Mouse (Mus musculus) cerebellum, adult 9-11 months (tissue): Measurements from ENCODE around the gene Dars.
A peak's percentile ranks its signal among the peaks of the same experiment; 100 is the strongest.

ENCODE experiments used
- DNase-seq: peaks from one replicate; pipeline ENCODE4 v3.0.0; 2022

The Dars gene

DNA sequence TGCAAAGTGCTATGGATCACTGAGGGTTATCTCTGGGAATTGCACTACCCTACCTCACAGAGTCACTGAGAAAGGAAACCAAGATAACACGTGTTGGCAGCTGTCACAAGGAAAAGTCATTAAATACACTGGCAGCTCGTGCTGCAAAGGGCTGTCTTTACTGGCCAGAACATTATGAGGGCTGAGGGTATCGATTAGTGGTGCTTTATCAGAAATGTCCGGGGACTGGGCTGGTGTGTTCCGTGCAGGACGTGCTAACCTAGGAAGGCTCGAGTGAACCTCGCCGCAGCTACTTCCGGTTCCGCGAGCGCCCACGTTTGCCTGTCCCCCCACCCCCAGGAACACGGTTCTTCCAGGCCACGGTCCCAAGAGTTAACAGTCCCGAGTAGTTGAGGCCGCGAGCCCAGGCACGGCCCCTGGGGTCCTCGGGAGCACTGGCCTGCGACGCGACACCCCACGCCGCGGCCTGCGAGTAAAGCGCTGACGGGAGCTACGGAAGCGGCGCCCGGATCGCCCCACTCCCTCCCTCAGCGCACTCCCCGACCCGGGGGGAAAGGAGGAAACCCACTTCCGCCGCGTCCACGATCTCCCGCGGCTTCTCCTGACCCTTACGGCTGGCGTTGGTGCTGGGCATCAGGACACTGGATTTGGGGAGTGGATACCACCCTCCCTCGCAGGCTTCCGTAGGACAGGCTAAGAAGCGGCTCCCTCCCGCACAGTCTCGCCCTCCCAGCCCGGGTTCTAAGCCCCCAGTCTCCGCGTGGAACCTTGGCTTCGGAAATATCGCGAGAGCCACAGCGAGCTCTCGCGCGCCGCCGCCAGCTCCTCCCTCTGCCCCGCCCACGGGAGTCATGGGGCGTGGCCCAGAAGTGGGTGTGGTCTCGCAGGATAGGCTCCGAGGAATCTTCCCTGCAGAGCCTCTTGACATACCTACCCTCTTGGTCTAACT, at the start of gene Dars:
Gene Dars (minus strand): TSS at position 785 of the 949 bp plus-strand sequence.
- DNase-seq = peak; percentile 91

DNA sequence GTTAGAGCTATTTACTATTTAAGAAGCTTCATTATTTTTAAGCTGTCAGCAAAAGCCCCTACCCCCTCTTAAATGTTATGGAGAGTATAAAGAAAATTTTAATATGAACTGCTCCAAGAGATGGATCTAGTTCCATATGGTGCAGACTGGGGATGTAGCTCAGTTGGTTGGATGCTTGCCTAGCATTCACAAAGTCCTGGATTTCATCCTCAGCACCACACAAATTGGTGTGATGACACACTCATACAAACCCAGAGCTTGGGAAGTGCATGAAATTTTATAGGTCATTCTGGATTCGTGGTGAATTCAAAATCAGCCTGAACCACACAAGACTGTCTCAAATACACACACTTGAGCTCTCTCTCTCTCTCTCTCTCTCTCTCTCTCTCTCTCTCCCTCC, 49.7 kb upstream of the Dars start:
- no peak for DNase-seq

DNA sequence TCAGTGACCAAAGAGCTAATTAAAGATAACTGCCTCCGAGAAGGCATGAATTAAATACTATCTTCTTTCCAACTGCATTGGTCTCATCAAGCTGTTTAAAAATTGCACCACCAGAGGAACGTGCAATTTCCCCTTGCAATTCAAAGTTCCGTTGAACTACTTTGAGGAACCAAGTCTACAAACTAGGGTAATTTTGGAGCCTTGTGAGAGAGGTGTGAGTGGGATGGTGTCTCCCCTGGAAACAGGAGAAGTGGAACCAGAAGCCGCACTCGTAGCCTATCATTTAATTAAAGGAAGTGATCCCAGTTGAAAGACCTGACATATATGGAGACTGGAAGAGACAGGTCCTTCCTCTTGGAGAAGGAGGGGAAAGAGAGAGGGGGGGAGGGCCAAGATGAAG, 46.3 kb upstream of the Dars start:
- no peak for DNase-seq

DNA sequence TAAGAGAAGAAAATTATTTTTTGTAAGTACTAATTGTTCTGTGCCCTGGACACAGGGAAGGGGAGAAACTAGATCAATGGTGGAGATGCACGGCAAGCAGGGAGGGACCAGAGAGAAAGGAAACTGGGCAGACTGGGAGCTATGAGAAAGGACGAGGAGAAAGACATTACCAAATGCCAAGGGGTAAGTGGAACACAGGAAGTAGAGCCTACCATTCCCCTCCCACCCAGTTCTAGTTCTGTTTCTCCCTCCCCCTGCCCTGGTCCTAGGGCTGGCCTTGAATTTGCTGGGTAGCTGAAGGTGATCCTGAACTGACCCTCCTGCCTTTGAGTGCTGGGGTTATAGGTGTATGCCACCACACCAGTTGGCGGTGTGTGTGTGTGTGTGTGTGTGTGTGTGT, 45.2 kb upstream of the Dars start:
- DNase-seq = no peak

DNA sequence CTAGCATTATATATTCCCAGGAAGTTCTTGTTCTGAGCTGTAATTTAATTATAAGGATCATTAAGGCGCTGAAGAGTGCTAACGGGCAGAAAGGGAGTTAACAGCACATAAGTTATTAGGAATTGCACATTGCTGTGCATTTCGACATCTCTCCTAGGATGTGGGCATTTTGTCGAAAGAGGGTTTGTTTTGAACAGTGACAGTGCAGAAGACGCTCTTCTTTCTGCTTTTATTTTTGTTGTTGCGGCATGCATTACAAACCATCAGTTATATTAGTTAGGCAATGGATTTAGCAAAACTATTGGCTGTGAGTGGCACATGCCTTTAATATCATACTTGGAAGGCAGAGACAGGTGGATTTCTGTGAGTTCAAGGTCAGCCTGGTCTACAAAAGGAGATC, 43.6 kb upstream of the Dars start:
- no peak for DNase-seq

DNA sequence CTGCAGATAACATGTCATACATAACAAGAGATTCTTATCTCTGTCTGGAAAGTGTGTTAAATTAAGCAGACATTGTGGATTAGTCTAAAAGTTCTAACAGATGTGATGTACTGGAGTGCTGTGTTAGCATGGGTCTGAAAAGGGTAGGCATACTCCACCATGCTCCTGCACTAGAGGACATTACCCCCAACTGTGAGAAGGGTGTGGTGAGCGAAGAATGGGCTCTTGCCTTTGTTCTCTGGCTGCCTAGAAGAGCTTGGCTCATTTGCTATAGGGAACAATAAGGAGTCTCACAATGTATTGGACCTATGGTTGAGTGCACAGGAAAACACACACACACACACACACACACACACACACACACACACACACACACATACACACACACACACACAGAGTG, 42.3 kb upstream of the Dars start:
- no peak for DNase-seq

DNA sequence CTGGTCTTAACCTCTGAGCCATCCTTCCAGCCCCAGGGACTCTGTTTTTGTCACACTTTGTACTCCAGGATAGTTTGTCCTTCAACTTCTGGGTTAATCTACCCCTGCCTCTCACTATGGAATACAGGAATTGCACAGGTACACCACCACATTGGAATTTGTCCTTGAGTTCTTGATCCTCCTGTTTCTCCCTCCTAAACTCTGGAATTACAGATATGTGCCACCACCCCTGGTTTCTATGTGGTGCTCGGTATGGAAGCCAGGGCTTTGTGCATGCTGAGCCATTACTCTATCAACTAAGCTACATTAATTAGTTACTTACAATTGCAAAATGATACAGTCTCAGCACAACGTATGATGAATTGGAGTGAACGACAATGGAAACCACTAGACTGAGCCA, 41.8 kb upstream of the Dars start:
- DNase-seq = no peak

DNA sequence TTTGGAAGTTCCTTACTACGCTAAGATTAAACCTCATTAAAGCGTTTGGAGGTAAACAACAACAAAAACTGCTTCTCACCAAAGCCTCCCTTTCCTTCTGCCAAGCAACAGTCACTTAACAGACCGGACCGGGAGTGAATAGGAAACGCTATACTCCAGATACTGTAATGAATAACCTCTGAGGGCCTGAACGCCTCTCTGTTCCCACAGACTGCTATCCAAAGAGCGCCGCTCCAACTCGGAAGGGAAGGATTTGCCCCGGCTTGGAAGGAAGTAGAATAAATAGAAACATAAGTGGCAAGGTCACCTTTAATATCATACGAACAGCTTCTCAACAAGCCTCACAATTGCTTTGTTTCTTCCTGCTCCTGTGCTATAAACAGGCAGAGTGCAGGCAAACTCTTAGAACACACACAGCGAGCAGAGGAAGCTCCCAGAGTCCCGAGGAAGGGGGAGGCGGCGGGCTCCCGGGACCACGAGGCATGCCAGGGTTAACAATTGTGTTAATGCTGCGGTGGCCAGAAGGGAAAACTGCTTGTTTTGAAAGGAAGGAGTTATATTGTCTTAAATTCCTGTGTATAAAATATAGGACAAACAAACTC, 39.8 kb upstream of the Dars start:
- no peak for DNase-seq

DNA sequence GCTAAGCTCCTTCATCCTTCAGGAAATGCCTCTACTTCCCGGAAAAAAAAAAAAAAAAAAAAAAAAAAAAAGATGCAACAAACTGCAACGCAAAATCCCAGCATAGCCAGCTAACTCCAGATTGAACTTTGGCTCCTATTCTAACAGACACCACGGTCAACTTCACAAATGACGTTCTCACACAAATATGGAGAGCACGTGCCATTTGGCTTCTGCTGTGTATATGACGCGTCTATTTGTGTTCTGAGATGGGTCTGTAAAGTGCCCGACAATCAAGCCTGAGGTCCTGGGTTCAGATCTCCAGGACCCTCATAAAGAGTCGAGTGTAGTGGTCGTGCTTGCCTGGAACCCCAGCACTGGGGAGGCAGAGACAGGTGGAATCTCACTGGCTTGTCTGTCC, 39.1 kb upstream of the Dars start:
- no peak for DNase-seq

DNA sequence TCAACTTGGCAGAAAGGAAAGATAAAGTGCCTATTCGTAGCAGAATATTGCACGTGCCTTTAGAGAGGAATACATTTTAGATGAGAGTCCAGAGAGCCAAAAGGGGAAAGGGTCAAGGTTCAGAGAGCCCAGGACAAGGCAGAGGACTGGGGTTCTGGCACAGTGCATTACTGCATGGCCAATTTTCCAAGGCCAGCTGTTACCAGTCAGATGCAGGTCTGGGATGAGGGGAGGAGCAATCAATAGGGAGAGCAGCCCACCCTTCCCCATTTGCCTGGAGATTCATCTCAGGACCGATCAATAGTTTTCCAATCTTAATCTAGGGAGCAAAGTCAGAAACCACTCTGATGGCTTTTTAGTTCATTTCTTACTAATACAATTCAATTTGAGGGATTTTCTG, 35.0 kb upstream of the Dars start:
- DNase-seq = no peak

DNA sequence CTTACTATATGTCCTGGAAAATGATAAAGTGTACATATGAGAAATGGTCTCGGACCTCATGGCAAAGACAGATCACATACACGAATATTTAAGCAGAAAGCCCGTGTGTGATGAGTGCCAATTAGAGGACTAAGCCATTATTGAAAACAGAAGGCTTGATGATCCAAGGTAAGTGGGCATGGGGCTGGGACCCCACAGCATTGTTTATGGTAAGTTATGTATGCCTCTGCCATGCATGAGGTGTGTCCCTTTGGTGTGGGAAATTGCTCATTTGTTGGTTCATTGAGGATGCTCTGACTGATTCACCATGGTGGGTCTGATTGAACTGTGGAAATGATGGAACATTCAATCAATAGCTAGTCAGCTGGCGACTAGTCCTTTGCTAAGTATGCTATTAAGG, 34.0 kb upstream of the Dars start:
- no peak for DNase-seq

DNA sequence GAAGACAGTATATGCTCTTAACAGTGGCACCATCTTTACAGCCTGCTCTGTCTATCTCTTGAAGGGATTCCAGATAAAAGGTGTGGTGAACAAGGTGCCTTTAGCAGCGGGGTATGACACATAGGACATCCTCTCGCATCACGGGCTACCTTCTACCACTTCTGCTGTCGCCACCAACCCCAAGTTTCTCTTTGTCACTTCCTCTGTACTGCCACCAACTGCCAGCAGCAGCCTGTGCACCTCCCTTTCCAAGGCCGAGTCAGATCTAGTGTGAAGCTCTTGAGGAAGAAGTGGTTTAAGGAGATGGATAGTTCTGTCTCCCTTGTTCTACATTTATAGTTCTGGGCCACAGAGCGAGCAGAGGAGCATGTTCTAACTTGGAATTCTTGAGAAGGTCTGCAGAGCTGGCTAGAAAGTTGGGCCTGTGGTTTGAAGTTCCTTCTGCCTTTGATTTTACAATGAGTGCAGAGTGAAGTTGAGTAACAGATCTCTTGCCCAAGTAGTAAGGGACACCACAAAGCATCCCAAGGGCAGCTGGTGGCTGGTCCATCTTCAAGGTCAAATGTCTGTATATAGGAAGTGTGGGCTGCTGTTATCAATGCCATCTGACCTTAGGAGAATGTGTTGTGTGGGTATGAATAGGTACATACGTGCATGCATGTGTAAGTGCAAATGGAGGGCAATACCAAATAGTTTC, 30.2 kb upstream of the Dars start:
- no peak for DNase-seq

DNA sequence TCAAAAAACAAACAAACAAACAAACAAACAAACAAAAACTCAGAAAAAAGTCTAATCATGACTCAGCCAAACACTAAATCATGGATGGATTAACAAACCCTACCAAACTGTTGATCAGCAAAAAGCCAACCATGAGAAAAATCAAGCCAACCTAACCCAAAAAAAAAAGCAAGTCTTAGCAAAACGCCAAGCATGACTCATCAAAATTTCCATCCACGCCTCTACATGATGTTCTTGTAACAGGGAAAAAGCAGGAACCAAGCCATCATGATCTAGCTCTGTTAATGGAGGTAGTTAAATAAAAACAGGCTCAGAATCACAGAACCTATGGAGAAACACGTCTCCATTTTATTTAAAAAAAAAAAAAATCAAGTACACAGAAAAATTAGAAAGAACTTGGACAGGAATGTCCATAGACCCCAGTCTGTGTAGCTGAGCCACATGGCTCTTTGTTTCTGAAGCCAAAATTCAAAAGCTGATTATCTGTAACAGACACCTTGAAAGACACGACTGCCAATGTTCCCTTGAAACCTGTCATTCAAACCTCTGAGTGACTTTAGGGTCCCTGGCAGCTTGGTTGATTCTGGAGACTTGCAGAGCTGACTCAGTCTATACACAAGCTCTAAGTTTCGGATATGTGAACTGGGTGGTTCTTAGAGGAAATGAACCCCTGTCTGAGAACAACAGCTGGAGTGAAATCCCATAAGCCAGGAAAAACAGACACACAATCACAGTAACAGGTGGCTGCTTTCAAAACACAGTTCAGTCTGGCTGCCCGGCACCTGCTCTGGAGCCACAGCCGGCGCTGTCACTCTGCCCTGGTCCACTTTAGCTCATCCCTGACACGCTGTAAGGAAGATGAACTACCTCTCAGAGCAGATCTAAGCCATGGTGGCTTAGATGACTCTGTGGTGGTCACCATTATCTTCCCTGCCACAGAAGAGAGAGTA, 27.0 kb upstream of the Dars start:
- no peak for DNase-seq

DNA sequence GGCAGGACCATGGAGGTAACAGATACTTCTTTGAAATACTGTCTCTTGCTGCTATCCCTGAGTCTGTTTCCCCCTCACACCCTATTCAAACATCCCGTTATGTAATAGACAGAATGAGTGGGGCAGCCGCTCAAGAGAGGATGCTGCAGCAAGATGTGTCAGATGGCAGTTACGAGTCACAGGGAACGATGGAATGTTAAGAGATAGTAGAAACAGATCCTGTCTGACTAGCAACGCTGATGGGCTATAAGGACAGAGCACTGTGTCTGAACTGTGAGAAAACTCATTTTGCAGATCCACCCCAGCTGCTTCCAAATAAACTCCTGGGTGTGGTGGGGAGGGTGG, 23.9 kb upstream of the Dars start:
- DNase-seq = no peak

DNA sequence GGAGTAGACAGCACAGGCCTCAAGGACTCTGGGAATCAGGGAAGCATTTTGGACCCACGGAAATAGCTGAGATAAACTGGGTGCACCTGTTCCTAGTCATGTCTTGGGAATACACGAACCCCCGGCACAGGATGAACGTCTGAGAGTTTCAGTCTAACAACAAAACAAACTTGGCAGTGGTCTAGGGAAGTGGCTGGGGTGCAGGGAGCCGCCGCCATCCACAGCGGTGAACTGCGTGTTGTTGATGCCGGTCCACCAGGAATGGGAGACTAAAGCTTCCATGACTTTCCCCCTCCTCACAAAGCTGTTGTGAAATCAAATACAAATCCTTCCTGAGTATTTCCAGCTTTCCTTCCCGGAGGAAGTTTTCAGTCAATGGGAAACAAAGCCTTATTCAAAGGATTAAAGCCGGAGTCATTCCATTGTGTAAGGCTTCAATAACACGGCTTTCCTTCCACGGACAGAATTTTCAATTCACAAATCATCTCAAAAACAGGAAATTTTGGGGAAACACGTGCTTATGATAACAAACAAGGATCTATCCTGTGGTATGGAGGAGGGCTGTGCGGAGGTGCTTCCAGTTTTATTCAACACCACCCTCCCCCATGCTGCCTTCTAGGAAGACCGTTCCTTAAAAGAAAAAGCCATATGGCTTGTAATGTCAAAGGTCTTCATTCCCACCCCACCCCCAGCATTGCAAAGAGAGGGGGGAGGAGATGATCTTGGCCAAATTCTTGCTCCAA, 23.4 kb upstream of the Dars start:
- no peak for DNase-seq

DNA sequence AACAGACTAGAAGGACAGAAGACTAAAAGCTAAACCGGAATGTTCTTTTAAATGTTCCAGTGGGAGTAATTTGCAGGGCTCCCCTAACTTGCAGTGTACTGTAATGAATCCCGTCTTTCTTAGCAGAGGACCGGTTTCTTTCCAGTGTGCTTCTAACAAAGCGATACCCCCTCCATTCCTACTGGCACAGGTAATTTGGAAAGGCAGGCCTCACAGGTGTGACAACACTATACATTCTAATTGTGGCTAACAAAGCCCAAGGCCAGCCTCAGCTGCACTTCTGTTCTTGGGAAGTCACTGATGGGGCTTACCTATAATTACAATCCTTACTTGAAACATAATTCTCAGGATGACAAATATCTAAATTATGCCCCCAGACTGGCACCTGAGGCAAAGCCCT, 22.4 kb upstream of the Dars start:
- no peak for DNase-seq

DNA sequence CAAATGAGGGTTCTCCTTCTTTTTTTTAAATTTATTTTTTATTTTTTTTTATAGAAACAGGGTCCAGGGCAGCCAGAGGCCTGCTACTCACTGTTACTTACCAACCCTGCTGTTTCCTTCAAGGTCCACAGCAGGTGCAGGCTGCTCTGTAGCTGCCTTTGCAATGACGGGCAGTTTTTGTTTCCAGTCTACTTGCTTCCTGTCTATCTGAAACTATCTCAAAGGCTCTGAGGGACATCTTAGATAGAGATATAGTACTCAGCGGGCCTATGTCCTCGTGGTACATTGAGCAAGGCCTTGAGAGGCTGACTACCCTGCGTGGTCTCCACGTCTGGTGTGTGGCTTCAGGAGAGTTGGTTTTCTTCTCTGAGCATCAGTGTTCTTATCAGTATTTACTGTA, 21.4 kb upstream of the Dars start:
- DNase-seq = no peak

DNA sequence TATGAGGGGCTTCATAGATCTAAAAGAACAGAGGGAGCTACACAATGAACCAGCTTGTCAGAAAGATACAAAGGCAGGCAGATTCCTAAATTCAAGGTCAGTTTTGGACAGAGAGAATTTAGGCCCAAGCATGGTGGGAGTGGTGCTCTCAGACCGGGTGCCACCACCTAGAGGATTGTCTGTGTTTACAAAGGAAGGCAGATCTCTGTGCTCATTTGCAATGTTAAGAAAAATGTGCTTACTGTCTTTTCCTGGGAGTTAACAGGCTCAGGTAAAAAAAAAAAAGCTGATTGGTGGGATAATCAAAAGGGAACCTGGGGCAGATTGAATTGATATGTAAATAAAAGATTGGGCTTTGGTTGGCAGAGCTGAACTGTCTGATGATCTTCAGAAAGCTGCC, 20.1 kb upstream of the Dars start:
- DNase-seq = no peak

DNA sequence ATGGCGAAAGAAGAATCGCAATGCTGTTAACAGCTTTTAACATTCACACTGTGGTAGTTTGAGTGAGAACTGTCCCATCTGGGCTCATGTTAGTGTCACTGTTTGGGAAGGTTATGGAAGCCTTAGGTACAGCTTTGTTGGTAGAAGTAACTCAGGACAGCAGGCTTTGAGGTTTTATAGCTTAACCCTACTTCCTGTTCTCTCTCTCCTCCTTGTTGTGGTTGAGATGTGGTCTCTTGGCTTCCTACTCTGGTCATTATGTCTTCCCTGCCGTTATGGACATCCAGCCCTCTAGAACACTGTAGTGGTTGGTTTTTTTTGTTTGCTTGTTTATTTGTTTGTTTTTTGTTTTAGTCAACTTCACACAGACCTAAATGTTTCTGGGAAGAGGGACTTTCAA, 18.8 kb upstream of the Dars start:
- DNase-seq = no peak

DNA sequence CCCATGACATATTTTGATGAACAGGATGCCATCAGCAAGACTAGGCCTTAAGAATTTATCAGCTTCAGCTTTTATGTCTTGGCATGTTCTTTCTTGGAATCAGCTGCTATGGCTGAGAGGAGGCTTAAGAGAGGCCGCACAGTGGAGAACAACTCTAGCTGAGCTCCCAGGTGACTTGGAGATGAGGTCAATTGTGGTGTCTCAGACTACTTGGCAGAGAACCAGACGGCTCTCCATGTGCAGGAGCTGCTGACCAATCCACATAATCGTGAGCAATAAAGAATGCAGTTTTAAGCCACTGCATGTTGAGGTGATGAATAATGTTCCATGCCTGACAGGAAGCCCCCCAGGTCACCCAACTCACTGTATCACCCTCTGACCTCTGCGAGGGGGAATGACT, 18.4 kb upstream of the Dars start:
- no peak for DNase-seq

DNA sequence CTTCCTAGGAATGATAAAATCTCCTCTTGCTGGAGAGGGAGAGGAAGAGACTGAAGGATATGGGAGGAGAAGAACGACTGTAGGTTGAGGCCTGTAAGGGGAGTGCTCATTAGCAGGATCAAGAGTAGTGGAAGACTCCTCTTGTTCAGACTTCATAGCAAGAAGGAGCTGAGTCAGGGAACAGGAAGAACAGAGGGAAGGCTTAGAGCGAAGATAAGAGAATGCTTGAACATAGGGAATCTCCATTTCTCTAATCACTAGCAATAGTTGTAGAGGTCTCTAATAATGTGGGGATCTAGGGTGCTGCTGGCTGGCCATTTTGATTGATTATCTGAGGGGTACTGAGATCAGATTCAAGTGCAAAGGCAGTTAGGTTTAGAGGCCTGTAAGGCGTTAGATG, 7.8 kb upstream of the Dars start:
- no peak for DNase-seq

DNA sequence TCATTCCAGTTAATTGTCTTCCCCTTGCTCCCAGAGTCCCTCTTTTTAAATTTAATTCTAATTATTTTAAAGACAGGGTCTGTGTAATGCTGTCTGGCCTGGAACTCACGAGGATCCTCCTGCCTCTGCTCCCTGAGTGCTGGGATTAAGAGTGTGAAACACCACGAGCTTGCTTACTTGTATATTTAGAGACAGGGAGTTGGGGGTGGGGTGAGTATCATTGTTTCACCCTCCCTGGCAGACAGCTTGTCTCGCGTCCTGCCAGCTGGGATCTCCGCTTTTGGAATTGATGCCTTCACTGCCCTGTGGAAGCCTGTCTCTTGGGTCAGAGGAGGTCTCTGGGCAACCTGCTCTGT, 343 bp upstream of the Dars start:
- DNase-seq = no peak
